Mouse (Mus musculus) liver, adult 2 months (tissue): ENCODE measurements around the gene Mat1a.

Experiments
- CTCF ChIP-seq: fragments of 200-500 bp; IDR thresholded peaks from 2 replicates; pipeline ENCODE4 v1.5.1; 2011; ENCODE audit warnings: low read depth, low read length, control low read depth
- POLR2A ChIP-seq: fragments of 200-500 bp; IDR thresholded peaks from 2 replicates; pipeline ENCODE4 v1.6.1; 2011; ENCODE audit warnings: low read length, control low read depth; ENCODE audit not compliant: insufficient read depth; ENCODE audit errors: extremely low read depth

GRCm38 (mm10) chr14:41116271-41116670, 11.4 kb downstream of the Mat1a start:
- TF ChIP-seq CTCF (no peak), POLR2A (no peak)
